Mouse (Mus musculus): ENCODE measurements around the gene Cpsf3. TPM values are rescaled to one million over a fixed set of nuclear protein-coding genes. Genes with fewer than 3 reads are reported as not detected.

Cpsf3 gene
- total and polyA plus RNA-seq, 3 experiments = 79.8 to 159 (median 117) TPM

GRCm38 (mm10) chr12:21322296-21322695 is 37.1 kb downstream of the Cpsf3 start:
- H3K27me3 ChIP-seq (replicated peaks) = no peaks in the 10 kb centered on the region
- no peaks in the 10 kb centered on the region for H3K9me3 ChIP-seq (replicated peaks; ENCODE audit: low read length)
- no peak overlapping the region for H3K27ac ChIP-seq (ENCODE audit: insufficient read depth, low read depth)
- H3K4me3 ChIP-seq (replicated peaks in 1 of 3; ENCODE audit: low read depth in 2 of 3, low read length in 2 of 3, poor library complexity in 1 of 3) = no peak overlapping the region
- no peak overlapping the region for H3K4me2 ChIP-seq (ENCODE audit: insufficient read depth, low read depth, poor library complexity, severe bottlenecking)
- TF ChIP-seq HCFC1 (IDR thresholded peaks at IDR 0.05; ENCODE audit: low read depth, low read length) = no peak
- peaks cover 3 to 17% of the 10 kb centered on the region in 2 experiments for H3K4me1 ChIP-seq (ENCODE audit: control insufficient read depth in 1 of 2, insufficient read depth in 2 of 2)
- no peak overlapping the region for H3K9ac ChIP-seq (ENCODE audit: insufficient read depth, low read depth)
- no peak for DNase-seq (ENCODE audit: extremely low read depth)
- H3K79me2 ChIP-seq (replicated peaks; ENCODE audit: control insufficient read depth, extremely low read depth, insufficient read depth, poor library complexity, severe bottlenecking) = peaks cover 5% of the 10 kb centered on the region
- dilution Hi-C loops (cut with MboI; ENCODE audit: extremely low pct_ligation_motif_present, extremely low pct_unique_long_range_greater_than_20kb, low sequenced_read_pairs) = no loop called here
- in situ Hi-C loops (cut with MboI; ENCODE audit: low pct_ligation_motif_present, low pct_unique_long_range_greater_than_20kb, low sequenced_read_pairs) = no loop called here
- peaks cover 74 to 91% of the 10 kb centered on the region in 2 experiments for H3K36me3 ChIP-seq (replicated peaks in 1 of 2; ENCODE audit: control insufficient read depth in 1 of 2, insufficient read depth in 1 of 2, low read length in 1 of 2)

GRCm38 (mm10) chr12:21322856-21323255 is 37.7 kb downstream of the Cpsf3 start:
- Histone ChIP-seq H3K36me3 (replicated peaks in 1 of 2; ENCODE audit: control insufficient read depth in 1 of 2, insufficient read depth in 1 of 2, low read length in 1 of 2) (peaks cover 78 to 96% of the 10 kb centered on the region in 2 experiments), H3K4me3 (replicated peaks in 1 of 3; ENCODE audit: low read depth in 2 of 3, low read length in 2 of 3, poor library complexity in 1 of 3) (no peak overlapping the region), H3K9ac (ENCODE audit: insufficient read depth, low read depth) (no peak overlapping the region), H3K4me1 (ENCODE audit: control insufficient read depth in 1 of 2, insufficient read depth in 2 of 2) (peaks cover 3 to 12% of the 10 kb centered on the region in 2 experiments), H3K9me3 (replicated peaks; ENCODE audit: low read length) (no peaks in the 10 kb centered on the region), H3K27me3 (replicated peaks) (no peaks in the 10 kb centered on the region), H3K4me2 (ENCODE audit: insufficient read depth, low read depth, poor library complexity, severe bottlenecking) (no peak overlapping the region), H3K27ac (ENCODE audit: insufficient read depth, low read depth) (no peak overlapping the region), H3K79me2 (replicated peaks; ENCODE audit: control insufficient read depth, extremely low read depth, insufficient read depth, poor library complexity, severe bottlenecking) (no peaks in the 10 kb centered on the region)
- dilution Hi-C loops (cut with MboI; ENCODE audit: extremely low pct_ligation_motif_present, extremely low pct_unique_long_range_greater_than_20kb, low sequenced_read_pairs) (no loop called here), in situ Hi-C loops (cut with MboI; ENCODE audit: low pct_ligation_motif_present, low pct_unique_long_range_greater_than_20kb, low sequenced_read_pairs) (no loop called here)
- TF ChIP-seq ZNF384 (IDR thresholded peaks at IDR 0.05; ENCODE audit: low read depth, low read length) (no peak), JUND (conservative IDR thresholded peaks at IDR 0.05; ENCODE audit: low read depth, low read length) (no peak), TBP (conservative IDR thresholded peaks at IDR 0.05; ENCODE audit: low read depth, low read length) (no peak), POLR2AphosphoS2 (IDR thresholded peaks at IDR 0.05; ENCODE audit: low read depth, low read length) (no peak), KAT2A (IDR thresholded peaks at IDR 0.05; ENCODE audit: insufficient replicate concordance, low read length) (no peak), POLR2A (IDR thresholded peaks at IDR 0.05; ENCODE audit: low read depth, low read length) (no peak), USF2 (conservative IDR thresholded peaks at IDR 0.05; ENCODE audit: low read depth, low read length) (no peak), CHD1 (IDR thresholded peaks at IDR 0.05; ENCODE audit: low read depth, low read length) (no peak), GABPA (IDR thresholded peaks at IDR 0.05; ENCODE audit: insufficient replicate concordance, low read depth, low read length) (no peak), NELFE (IDR thresholded peaks at IDR 0.05; ENCODE audit: low read depth, low read length) (no peak), BHLHE40 (IDR thresholded peaks at IDR 0.05; ENCODE audit: low read depth, low read length) (no peak), MAX (IDR thresholded peaks at IDR 0.05; ENCODE audit: low read length) (no peak), USF1 (IDR thresholded peaks at IDR 0.05; ENCODE audit: low read depth, low read length) (no peak), EP300 (IDR thresholded peaks at IDR 0.05; ENCODE audit: low read length) (no peak), RCOR1 (conservative IDR thresholded peaks at IDR 0.05; ENCODE audit: low read depth, low read length) (no peak)
- DNase-seq (ENCODE audit: extremely low read depth) = no peak
